Mouse (Mus musculus) right cerebral cortex, postnatal 4 days (tissue): ENCODE results near the gene Cck.
"Not testable (repeated sequence)": the region's sequence is repeated elsewhere in the genome, so short reads cannot be mapped to it uniquely, and the experiment has no call there.

Experiments used
- DNase-seq: peaks from one replicate; pipeline ENCODE4 v3.0.0-alpha.2; 2022

Gene Cck

DNA sequence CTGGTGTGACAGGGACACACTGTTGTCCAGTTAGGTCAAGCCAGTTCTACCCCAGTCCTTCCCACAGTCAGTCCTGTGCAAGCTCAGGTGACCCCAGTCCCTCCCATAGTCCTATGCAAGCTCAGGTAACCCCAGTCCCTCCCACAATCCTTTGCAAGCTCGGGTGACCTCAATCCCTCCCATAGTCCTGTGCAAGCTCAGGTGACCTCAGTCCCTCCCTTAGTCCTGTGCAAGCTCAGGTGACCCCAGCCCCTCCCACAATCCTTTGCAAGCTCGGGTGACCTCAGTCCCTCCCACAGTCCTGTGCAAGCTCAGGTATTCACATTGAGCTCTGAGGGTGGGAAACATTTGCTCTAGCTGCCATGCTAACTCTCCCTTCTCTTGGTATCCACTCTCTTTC lies 35.5 kb downstream of the Cck start:
- DNase-seq: no peak

DNA sequence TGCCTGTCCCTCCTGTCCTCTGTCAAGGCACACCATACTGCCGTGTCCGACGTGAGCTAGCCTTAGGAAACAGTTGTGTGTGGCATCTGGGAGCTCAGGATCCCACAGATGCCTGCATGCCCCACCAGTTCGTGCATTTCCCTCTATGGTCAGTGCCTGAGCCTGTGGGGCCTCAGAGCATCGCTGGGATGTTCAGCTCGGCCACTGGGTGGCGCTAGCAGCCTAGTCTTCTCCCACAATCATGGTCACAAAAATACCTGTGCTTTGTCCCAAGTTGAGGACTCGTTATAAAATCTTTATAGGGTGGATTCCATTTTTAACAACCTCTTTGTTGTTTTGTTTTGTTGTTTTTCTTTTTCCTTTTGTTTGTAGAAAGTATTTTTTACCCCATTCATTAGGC lies 37.0 kb downstream of the Cck start:
- DNase-seq: peak; percentile 64

DNA sequence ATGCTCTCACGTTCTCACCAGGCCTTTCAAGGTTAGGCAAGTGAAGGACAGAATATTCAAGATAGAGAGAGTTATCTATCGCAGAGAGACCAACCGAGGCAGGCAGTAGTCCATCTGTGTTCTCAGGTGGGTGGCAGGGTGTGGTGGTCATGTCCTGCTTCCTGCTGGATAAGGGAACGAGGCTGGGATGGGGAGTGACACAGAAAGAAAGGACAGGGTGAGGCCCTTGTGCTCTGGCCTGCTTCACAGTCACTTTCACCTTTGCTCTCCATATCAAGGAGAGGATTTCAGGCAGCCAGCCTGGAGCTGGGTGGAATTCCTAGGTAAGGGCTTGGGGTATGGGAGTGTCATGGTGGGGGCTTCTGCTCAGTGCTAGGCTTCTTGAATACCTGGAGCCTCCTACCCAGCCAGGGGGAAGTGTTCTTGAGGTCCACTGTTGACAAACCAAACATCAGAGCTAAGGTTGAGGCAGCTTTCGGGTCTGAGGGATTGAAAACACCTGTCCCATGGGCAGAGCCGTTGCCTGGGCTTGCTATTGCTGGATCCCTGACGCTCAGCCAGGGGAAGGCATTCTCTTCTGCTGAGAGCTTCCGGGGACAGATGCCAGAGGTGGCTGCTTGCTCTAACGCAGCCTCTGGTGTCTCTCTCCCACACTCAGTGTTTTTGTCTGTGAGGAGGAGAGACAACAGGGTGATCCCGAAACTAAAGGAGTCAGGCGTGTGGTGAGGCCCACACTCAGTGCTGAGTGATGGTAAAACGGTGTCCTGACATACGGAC lies 38.6 kb downstream of the Cck start:
- DNase-seq: no peak

DNA sequence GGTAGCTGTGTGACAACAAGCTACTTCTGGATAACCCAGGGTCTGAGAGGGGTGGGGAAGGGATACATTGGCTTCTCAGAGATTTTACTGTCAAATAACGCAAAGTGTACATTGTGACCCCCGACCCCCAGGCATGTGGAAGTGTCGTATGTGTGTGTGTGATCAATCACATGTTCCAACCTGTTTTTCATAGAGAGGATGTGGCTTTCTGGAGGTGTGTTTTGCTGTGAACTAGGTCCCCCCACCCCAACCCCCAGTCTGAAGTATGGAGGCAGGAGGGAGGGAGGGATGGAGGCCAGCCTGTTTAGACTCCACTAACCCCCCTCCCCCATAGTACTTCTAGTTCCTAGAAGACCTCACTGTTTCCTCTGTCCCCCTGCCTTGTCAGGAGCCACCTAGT lies 40.6 kb downstream of the Cck start:
- no peak for DNase-seq

DNA sequence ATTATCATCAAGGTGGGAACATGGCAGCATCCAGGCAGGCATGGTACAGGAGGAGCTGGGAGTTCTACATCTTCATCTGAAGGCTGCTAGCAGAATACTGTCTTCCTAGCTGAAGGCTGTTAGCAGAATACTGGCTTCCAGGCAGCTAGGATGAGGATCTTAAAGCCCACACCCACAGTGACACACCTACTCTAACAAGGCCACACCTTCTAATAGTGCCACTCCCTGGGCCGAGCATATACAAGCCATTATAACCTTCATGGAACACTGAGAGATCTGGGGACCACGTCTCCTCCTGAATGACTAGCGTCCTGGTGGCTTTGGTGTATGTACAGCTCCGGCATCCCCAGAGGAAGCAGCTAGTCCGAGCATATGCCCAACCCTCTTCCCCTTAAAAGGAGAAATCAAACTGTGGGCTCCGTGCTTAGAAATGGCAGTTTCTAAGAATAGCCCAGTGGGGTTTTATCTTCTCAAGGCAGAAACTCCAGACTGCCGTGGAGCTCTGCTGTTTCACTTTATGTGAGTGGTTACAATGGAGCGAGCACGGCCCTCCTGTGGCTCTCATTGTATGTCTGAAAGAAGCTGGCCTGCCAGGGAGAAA lies 43.1 kb downstream of the Cck start:
- DNase-seq: not testable (repeated sequence)

DNA sequence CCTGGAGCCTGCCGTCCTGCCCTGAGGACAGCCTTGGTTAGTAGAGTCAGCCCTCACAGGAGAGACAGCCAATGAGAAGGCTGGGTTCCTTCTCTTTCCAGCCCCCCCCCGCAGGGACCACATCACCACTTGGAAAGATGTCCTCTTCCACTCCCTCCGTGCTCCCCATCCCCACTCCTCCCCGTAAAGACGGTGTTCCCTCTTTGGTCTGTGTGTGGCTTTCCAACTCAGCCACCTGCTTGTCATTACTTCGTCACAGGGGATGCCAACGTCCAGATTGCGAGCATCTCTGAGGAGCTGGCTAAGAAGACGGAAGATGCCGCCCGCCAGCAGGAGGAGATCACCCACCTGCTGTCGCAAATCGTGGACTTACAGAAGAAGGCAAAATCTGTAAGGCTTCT lies 49.1 kb downstream of the Cck start:
- peak; percentile 43 for DNase-seq

DNA sequence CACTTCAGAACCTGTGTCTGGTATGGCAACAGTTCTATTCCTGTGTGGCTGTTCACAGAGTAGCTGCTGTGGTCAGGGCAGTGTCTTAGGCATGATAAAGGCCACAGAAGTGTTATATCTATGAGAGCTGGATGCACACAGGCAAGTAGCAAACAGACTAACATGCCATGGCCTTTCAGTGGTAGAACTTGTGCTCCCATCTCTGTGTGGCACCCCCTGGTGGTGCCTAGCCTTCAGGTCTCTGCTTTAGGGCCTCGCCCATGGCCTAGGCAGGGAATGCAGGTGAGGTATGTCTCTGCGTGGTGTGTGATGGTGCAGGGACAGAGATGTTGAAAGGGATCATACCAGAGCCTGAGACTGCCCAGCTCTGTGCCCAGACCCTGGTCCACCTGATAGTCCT lies 50.1 kb downstream of the Cck start:
- DNase-seq: no peak

DNA sequence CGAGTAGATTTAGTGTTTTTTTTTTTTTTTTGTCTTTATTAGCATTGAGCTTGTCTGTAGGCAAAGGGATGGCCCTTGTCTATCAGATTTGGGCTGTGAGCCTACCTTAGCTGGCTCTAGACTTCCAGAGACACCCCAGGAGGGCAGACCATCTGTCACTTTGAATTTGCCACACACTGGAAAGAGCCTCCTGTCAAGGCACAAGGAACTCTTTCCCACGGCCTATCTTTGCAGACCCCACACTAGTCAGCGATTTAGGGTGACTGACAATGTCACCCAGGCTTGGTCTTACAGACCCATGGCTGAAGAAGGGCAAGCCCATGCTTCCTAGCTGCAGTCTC lies 51.2 kb downstream of the Cck start:
- DNase-seq: no peak

DNA sequence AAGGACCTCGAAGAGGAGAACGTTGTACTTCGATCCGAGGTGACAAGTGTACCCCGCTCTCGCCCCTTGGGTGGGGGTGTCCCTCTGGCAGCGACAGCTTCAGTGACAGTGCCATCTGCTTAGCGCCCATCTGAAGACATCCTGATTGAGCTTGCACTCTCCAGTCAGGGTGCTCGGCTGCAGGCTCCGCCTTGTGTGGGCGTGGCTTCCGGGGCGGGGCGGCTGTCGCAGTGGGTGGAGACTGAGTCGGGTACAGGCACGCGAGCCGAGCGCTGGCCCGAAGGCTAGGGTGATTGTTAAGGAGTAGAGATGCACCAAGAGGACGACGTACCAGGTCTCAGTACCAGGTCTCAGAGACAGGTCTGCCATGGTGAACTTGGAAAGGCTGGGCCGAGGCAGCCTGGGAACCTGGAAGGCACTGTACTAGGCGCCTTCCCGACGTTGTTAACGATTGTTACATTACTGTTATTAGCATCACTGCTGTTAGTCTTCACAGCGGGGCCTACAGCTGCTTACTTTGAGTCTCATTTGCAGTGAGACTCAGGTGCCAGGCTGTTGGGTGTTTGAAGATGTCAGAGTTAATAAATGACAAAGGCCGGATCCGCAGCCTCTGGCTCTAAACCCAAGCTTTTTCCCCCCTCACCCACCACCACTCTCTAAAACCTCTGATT lies 51.7 kb downstream of the Cck start:
- DNase-seq: no peak

DNA sequence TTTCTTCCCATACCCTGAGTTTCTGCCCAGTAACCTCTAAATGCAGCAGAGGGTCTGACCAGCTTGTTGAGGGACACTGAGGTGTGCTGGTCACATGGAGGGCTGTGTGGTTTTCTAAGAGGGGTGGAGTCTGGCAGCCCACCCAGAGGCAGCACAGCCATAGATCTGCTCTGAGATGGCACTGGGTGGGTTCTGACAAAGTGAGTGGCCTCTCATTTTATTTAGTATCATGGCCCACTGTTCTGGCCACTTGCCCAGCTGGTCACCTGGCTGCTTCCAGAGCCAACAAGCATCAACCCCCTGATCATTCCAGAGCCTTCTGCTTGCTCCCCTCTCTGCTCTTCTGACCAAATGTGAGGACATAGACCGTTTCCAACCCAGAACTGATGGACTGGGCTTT lies 53.3 kb downstream of the Cck start:
- no peak for DNase-seq
